Mouse (Mus musculus) cerebellum, adult 9-11 months (tissue): Measurements from ENCODE around the gene Dnajb9.
"Not testable (repeated sequence)": the region's sequence is repeated elsewhere in the genome, so short reads cannot be mapped to it uniquely, and the experiment has no call there.

Experiments
- DNase-seq: peaks from one replicate; pipeline ENCODE4 v3.0.0; 2022

Dnajb9 gene

DNA sequence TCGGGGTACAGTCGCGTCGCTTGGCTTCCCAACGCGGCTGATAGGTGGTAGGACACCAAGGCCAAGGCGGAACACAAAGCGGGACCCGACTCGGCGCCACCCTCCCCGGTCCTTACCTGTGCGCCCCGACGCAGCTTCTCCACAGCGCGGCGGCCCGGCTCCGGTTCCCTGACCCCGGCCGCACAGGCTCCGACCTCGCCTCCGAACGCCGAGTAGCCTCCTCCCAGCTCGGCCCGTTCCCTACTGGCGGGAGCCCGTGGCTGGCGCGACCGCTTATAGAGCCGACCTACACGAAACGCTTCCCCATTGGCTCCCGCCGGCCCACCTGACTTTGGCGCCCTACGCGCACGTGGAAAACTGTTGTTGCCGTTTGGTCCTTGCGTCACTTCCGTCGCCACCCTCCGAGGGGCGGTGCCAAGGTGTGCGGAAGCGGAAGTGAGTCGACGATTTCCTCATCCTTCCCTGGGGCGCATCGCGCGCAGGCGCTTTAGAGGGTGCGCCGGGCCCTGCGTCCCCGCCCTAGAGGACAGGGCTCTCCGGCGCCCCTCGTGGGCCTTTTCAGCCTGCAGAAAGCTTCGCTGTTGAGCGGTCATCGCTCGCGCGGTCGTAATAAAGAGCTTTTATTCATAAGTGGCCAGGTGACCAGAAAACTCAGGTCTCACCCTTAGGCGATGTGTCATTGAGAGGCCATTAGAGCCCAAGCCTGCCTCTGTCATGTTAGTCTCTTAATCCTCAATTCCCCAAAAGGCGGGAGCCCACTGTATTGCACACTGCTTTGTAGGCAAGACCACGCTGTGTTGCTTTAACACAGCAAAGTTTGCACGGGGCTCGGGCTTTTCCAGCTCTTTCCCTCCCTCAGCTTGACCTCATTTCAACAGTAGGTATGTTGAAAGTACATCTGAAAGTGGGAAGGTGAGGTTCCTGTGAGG is at the start of gene Dnajb9:
Dnajb9 (minus strand) TSS at position 503 of the 929 bp plus-strand sequence.
- peak; percentile 100 for DNase-seq

DNA sequence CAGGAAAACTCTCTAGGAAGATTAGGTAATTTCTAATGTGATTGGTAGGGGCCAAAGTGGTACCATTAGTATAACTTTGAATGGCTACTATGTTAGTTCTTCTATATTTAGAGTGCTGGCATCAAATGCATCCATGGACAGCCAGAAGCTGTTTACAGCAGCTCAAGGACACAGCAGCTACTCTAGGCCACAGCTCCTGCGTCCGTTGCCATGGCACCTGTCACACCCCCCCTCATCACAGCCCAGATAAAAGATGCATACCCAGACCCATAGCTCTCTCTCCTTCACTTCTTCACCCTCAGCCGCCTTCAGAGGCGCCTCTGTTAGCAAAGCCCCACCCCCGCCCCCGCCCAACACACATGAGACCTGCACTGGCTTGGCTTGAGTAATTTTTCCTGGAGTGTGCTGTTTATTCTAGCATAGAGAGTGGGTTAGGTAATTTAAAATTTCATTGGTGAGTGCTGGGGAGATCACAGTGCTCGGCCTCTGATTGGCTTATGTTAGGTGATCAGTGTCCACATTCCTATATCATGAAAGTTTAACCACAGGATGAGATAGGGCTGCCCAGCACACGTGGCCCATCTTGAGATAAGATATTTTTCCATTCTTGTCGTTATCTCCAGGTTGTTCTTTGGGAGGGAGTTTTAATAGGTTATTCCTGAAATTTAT is 38.3 kb upstream of the Dnajb9 start:
- no peak for DNase-seq

DNA sequence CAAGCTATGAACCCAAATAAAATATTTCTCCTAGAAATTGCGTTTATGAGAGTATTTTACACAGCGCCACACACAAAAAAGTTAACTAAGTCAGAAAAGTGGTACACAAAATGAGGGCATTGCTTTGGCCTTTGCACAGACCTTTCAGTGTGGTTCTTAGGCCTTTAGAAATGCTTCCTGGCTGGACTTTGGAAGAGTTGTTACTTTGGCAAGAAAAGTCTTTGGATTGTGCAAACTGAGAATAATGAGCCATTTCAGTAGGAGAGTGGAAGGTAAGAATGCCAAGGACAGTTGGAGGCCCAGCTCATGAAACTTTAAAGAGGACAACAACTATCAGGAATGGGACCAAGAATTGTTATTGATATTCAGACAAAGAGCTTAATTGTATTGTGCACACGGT is 35.6 kb upstream of the Dnajb9 start:
- DNase-seq, result no peak

DNA sequence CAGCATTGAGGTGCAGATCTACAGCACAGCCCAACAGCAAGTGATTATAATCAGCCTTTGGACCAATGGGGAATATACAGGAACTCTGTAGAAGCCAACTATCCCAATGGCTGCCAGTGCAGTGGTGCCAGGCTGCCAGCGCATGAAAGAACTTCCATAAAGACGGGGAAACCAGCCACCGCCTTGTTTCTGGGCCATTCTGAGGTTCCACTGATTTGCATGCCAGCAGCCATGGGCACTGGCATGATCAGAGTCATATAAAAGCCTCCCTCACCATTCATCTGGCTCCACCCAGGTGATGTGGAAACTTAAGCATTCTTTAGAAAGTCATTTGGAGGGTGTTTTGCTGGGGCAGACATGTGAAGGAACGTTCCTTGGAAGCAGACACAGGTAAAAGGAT is 32.3 kb upstream of the Dnajb9 start:
- DNase-seq, result no peak

DNA sequence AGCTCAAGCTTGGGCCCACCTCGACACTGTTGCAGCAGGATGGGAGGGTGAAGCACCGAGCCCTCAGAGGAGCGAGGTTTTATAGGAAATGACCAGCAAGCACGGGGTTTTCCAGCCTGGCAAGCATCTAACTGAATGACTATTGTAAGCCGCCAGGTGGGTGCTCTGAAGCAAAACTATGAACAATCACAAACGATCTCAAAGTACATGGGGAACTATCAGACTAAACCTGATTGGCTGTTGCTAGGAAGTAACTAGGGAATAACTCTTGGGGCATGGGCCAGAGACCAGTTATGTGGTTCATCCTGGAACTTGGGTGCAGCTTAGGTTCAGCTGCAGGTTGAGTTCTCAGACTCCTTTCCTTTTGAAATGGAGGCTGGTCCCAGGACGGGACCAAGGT is 31.0 kb upstream of the Dnajb9 start:
- DNase-seq, result no peak

DNA sequence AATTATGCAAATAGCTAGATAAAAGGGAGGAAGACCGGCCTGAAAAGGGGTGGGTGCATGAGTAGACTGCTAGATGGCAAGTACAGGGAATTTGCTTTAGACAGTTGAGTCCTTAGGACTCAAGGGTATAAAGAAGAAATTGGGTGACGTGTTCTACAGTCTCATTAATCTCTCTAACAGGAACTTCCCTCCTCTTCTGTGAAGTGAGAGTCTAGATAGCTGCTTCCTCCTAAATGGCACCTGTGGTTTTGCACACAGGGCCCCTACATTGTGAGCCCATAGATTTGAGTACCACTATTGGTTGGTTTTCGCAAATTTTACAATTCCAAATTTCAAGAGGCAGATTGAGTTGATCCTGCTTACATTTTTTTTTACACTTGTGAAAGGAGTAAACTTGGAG is 14.5 kb upstream of the Dnajb9 start:
- DNase-seq, result no peak

DNA sequence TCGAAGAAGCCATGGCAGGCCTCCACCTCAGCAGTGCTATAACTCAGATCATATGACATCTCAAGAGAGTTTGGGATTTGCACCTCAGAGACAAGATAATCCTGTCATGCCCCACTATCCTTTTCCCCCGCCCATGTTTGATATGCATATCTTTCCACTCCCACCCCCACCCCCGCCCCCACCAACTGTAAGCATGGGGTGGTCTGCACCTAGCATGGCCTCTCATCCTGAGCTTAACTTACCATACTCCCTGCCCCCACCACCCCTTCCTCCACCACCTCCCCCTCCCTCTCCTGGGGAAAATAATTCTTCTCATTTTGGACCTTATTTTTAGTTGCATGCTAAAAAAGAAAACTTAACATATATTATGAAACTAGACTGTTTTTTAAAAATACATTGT is 12.9 kb upstream of the Dnajb9 start:
- DNase-seq, result no peak

DNA sequence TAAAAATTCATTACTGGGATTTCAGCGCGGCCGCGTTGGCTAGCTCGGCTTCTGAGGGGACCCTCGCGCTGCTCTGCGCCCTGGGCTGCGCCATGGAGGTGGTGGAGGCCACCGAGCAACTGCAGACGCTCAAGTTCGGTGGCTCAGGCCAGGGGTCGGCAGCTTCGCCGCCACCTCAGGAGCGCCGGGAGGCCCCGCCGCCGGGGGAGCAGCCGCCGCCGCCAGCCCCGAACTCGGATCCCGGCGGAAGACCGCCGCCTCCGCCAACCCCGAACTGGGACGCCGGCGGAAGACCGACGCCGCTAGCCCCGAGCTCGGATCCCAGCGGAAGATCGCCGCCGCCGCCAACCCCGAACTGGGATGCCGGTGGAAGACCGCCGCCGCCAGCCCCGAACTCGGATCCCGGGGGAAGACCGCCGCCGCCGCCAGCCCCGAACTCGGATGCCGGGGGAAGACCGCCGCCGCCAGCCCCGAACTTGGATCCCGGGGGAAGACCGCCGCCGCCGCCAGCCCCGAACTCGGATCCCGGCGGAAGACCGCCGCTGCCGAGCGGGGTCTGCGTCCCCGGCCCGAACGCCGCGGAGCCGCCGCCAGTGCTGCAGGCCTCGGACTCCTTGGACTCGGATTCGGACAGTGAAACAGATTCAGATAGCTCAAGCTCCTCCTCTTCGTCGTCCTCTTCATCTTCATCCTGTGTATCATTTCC is 11.7 kb upstream of the Dnajb9 start:
- peak; percentile 33 for DNase-seq

DNA sequence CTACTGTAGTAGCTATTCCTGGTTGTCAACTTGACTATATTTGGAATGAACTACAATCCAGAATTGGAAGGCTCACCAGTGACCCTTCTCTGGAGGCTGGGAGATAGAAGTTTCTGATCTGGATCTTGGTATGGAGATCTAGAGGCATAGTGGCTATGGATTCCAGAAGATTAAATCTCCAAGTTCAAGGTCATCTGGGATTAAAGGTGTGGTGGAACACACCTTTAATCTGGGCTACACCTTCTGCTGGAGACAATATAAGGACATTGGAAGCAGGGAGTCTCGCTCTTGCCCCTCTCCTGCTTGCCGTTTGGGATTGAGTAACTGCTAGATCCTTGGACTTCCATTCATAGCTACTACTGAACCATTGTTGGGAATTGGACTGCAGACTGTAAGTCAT is 10.9 kb upstream of the Dnajb9 start, which contains the start of gene Pnpla8:
Pnpla8 (plus strand) TSS at position 301 of the 400 bp plus-strand sequence.
- DNase-seq, result not testable (repeated sequence)

DNA sequence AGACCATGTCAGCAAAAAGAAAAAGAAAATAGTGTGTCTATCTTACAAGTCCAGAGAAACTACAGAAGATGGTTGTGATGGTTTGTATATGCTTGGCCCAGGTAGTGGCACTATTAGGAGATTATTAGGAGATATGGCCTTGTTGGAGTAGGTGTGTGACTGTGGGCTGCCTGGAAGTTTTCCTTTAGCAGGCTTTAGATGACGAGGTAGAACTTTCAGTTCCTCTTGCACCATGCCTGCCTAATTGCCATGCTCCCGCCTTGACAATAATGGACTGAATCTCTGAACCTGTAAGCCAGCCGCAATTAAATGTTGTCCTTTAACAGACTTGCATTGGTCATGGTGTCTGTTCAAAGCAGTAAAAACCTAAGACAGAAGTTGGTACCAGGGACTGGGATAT is 1.4 kb upstream of the Dnajb9 start:
- DNase-seq, result no peak

DNA sequence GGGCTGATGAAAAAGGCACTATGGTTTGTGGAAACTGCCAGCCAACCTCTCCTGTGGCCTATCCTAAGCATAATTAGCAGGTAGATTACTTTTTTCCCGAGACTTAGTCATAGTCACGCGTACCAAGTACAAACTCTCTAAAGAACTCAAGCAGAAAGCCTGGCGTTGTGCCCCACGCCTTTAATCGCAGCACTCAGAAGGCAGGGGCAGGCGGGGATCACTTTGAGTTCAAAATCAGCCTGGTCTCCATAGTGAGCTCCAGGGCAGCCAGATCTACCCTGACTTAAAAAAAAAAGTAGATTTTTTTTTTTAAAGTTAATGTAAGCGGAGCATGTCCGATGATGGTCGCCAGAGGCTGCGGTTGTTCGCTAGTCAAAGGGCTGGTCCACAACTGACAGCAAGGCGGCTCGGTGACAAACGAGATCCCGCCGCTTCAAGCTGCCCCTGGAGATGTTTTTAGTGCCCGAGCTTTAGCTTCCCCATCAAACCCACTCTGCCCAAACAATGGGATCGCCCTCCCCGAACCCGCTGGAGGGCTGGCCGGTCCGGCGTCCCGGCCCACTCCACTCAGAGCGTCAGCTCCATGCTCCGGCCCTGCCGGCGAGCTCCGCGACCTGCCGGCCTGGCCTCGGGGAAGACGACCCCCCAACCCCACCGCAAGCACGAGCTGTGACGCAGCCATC is 844 bp downstream of the Dnajb9 start:
- DNase-seq, result peak; percentile 64

DNA sequence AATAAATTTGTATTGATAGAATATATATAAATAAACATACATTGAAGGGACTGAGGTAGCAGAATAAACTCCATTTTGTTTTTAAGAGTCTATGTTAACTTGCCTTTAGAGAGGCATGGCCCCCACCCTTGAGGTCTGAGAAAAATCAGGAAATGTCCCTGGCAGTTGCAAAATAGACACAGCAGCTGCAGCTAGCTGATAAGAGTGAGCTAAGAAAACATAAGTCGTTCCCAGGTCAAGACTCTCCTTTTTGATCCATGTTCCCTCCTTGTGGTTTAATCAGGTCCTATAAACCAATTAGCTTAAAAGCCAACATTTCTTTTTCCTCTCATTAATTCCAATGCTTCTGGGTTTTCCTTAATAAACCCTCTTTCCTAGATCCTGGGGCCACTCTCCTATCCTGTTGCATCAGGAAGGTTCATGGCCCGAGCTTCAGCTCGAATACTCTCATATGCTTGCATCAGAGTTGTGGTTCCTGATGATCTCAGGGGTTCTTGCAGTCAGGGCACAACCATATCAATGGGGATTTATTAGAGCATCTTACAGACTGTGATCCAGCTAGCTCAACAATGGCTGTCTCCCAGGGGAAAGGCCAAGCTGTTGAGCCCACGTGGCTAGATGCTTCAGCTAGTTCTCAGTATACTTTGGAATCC is 12.1 kb downstream of the Dnajb9 start:
- no peak for DNase-seq

DNA sequence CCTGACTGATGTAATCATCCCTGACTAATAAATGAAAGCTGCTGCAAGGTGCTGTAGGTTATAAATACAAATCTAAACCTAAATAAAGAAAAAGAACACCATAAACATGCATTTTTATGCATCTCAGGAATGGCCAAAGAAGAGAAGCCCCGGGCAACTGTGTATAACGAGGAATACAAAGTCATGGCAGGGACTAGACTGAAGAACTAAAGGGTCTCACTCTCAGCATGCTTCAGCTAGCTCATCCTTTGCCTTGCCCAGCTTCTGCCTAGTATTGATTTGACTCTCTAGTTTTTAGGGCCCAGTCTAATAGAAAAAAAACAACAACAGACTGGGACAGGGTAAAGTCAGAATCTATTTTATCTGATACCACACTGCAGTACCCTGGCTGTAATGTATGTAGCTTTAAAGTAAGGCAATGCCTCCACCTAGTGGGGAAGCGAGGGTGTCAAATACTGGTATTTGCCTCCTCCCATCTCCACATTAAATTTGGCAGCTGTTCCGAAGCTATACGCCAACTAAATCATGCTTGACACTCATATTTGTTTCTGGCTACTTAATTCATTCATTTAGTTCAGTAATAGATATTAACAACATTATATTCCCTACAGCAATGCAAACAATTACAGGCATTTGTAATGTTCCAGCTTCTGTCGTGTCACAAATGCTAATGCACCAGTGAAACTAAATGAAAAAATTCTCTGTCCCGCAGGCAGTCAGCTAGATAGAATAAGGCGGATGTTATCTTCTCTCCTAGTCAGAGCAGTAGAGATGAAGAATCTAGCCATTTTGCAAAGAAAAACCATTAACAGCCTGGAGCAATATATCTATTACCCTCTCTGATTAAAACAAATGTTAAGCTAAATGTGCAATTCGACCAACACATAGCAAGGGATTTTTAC is 28.8 kb downstream of the Dnajb9 start:
- peak; percentile 13 for DNase-seq

DNA sequence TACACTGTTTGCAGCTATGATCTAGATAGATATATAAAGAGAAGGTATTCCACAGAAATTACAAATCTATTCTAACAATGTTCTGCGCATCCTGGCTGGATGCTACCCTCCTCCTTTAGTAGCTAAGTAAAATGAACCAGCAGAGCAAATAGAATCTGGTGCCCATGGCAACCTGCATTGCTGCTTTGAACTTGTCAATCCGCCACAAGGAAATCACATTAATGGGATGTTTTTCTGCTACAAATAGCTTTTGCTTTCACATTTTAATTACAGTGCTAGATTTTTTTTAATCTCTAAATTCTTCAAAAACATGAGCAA is 33.1 kb downstream of the Dnajb9 start:
- DNase-seq, result no peak

DNA sequence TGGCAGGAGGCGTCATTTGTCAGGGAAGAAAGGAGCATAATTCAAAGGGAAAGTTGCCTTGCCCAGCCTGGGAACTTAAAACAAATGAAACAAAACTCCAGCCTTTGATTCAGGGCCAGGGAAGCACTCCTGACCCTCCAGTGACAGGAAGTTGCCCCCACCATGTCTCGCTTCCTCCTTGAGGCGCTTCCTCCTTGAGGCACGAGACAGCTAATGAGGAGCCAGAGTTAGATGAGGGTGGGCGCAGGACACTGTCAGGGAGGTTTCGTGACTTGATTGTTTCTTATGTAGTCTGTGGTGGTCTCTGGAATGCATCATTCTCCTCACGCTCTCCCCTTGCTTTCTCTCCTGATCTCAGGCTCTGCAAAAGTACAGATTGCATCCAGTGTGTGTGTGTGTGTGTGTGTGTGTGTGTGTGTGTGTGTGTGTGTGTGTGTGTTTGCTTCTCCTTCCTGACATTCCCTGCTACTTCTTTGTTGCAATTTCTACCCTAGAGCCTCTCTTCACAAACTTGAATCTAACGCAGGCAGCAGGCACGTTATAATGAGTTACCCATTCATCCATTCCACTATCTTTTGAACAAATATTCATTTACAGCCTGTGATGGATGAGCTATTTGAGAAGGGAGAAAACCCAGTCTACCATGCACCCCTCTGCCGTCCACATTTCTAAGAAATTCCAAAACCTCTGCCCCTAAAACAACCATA is 33.6 kb downstream of the Dnajb9 start:
- no peak for DNase-seq

DNA sequence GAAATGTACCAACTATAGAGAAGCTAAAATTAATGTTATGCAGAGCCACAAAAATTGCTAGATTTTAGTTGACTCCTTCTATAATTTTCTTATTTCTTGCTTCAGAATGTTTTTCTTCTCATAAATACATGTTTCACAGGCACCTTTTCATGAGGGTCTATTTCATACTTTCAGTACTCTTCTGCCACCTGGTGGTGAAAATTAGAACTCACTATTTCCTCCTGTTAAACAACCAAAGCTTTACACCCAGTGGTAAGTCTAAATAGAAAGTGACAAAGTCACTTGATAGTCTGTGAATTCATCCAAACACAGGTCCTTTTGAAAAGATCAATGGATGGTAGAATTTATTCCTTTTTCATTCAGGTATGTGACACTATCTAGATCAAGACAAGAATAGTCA is 43.2 kb downstream of the Dnajb9 start:
- peak; percentile 3 for DNase-seq

DNA sequence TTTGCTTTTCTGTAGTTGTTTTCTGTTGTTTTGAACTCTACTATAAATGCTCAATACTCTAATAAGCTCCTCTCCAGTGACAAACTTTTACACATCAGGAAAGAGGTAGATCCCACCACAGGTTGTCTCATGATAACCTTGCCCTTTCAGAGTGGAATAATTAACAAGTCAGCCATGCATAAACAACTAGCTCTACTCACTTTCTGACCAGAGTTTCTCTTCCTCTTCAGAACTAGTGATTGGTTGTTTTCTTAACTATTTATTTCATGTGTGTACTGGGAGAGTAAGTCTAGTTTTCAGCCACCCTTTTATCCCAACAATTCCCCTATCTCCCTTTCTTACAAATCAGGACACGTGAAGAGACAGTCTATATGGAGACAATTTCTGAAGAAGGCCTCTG is 50.8 kb downstream of the Dnajb9 start:
- DNase-seq, result no peak
